Mouse (Mus musculus) stomach, adult 2 months (tissue): ENCODE results near the gene Ets1. TPM values are rescaled to one million over a fixed set of nuclear protein-coding genes. Genes with fewer than 3 reads are reported as not detected.

Source experiments
- polyA plus RNA-seq: library from polyadenylated mRNA; depleted of rRNA; stranded (reverse); fragments of >200 nt; gene quantifications from 2 replicates; pipeline ENCODE4 v1.2.3, GENCODE M21; 2012; rRNA removed

Gene Ets1
- polyA plus RNA-seq: 1.9 and 4.1 TPM in 2 replicates

GRCm38 (mm10) chr9:32635627-32636385, at the start of gene Ets1:
Gene Ets1 (plus strand): TSS chr9:32636221.

Other genes with a start within 250 kb of the Ets1 start
- gene Fli1, start 93.4 kb upstream of the Ets1 start, polyA plus RNA-seq: 0.62 and 1.1 TPM in 2 replicates